Mouse (Mus musculus) hindbrain, embryonic 16.5 days (tissue): ENCODE data around the gene Rai1. TPM values are rescaled to one million over a fixed set of nuclear protein-coding genes. Genes with fewer than 3 reads are reported as not detected.

ENCODE experiments used
- ATAC-seq: fragments of 200-750 bp; cut with Nextera tagmentation; 2 replicates; pipeline ENCODE4 v1.8.0; 2017; ENCODE audit warnings: moderate TSS enrichment, moderate library complexity
- H3K27ac ChIP-seq: fragments of 300-500 bp; sonication (generic); 2 replicates; pipeline ENCODE4 v1.5.1; 2014; ENCODE audit warnings: low read depth, mild to moderate bottlenecking, control low read depth, low read length, moderate library complexity
- H3K27me3 ChIP-seq: fragments of 300-500 bp; sonication (generic); replicated peaks from 2 replicates; pipeline ENCODE4 v1.6.1; 2014; ENCODE audit warnings: low read length; ENCODE audit not compliant: control insufficient read depth, insufficient read depth
- H3K36me3 ChIP-seq: fragments of 300-500 bp; sonication (generic); 2 replicates; pipeline ENCODE4 v1.6.1; 2014; ENCODE audit warnings: mild to moderate bottlenecking, low read length, moderate library complexity, mixed read lengths; ENCODE audit not compliant: control insufficient read depth, insufficient read depth
- H3K4me1 ChIP-seq: fragments of 300-500 bp; sonication (generic); 2 replicates; pipeline ENCODE4 v1.6.1; 2014; ENCODE audit warnings: low read depth, low read length; ENCODE audit not compliant: control insufficient read depth, insufficient read depth
- H3K4me2 ChIP-seq: fragments of 300-500 bp; sonication (generic); 2 replicates; pipeline ENCODE4 v1.6.1; 2014; ENCODE audit warnings: mild to moderate bottlenecking, low read length, control low read depth, moderate library complexity
- H3K4me3 ChIP-seq: fragments of 300-500 bp; sonication (generic); 2 replicates; pipeline ENCODE4 v1.5.1; 2014; ENCODE audit warnings: mild to moderate bottlenecking, low read length, control low read depth, moderate library complexity
- H3K9ac ChIP-seq: fragments of 300-500 bp; sonication (generic); 2 replicates; pipeline ENCODE4 v1.6.1; 2014; ENCODE audit warnings: low read depth, mild to moderate bottlenecking, control low read depth, low read length, moderate library complexity
- H3K9me3 ChIP-seq: fragments of 300-500 bp; sonication (generic); 2 replicates; pipeline ENCODE4 v1.6.1; 2014; ENCODE audit warnings: mild to moderate bottlenecking, low read length, moderate library complexity; ENCODE audit not compliant: control insufficient read depth
- WGBS: fragments of 180-500 bp; shearing (Covaris S2); extraction: QIAGEN DNeasy Blood & Tissue Kit; methylation state at CpG from one replicate; pipeline ENCODE4 v1.1.7; 2014; 5-methylcytosine and 5-hydroxymethylcytosine counted together
- polyA plus RNA-seq: library from polyadenylated mRNA; unstranded; fragments of >200 nt; fragmentation: Nextera tagmentation; extraction: Ambion mirVana; gene quantifications from 2 replicates; pipeline ENCODE4 v1.2.1, GENCODE M21; 2015

The Rai1 gene
- polyA plus RNA-seq, result 24.3 and 28.0 TPM in 2 replicates

GRCm38 (mm10) chr11:60104810-60105592, at the start of gene Rai1:
Rai1 (plus strand) TSS chr11:60105013.
- H3K4me3 ChIP-seq, result peak within 1 kb of the TSS; percentile 98
- no peaks in the 10 kb centered on the region for H3K27me3 ChIP-seq
- peak within 1 kb of the TSS; percentile 91 for H3K4me2 ChIP-seq
- H3K27ac ChIP-seq, result peak within 1 kb of the TSS; percentile 98
- WGBS, result under 1% methylated on average over 73 of the region's 105 CpGs
- ATAC-seq, result peak; percentile 84
- no peaks in the 10 kb centered on the region for H3K36me3 ChIP-seq
- no peaks in the 10 kb centered on the region for H3K9me3 ChIP-seq
- peak within 1 kb of the TSS; percentile 100 for H3K9ac ChIP-seq
- peaks cover 35% of the 10 kb centered on the region for H3K4me1 ChIP-seq

- H3K9ac ChIP-seq, result no peak overlapping the region
- no peak overlapping the region for H3K27ac ChIP-seq
- no peaks in the 10 kb centered on the region for H3K9me3 ChIP-seq
- no peak overlapping the region for H3K4me3 ChIP-seq
- H3K27me3 ChIP-seq, result no peaks in the 10 kb centered on the region; the same call in 1 of the 2 replicates
- H3K4me2 ChIP-seq, result no peak overlapping the region
- H3K36me3 ChIP-seq, result no peaks in the 10 kb centered on the region
- ATAC-seq, result no peak
- 83% methylated on average over 6 of the region's 6 CpGs for WGBS
- no peaks in the 10 kb centered on the region for H3K4me1 ChIP-seq
These were observed 48.3 kb upstream of the Rai1 start for GRCm38 (mm10) chr11:60056520-60056919.

- 66% methylated on average over 2 of the region's 2 CpGs for WGBS
- Histone ChIP-seq H3K27ac (no peak overlapping the region), H3K9ac (no peak overlapping the region), H3K4me1 (no peaks in the 10 kb centered on the region), H3K4me3 (no peak overlapping the region), H3K36me3 (no peaks in the 10 kb centered on the region), H3K27me3 (no peaks in the 10 kb centered on the region), H3K4me2 (no peak overlapping the region), H3K9me3 (no peaks in the 10 kb centered on the region)
- ATAC-seq, result no peak
These were observed 46.8 kb upstream of the Rai1 start for GRCm38 (mm10) chr11:60057987-60058386.

GRCm38 (mm10) chr11:60058441-60058840, 46.4 kb upstream of the Rai1 start:
- no peak overlapping the region for H3K4me3 ChIP-seq
- no peak for ATAC-seq
- no peaks in the 10 kb centered on the region for H3K27me3 ChIP-seq
- H3K9me3 ChIP-seq, result no peaks in the 10 kb centered on the region
- 80% methylated on average over 10 of the region's 10 CpGs for WGBS
- no peaks in the 10 kb centered on the region for H3K36me3 ChIP-seq
- no peaks in the 10 kb centered on the region for H3K4me1 ChIP-seq
- H3K27ac ChIP-seq, result no peak overlapping the region
- no peak overlapping the region for H3K4me2 ChIP-seq
- H3K9ac ChIP-seq, result no peak overlapping the region

- no peaks in the 10 kb centered on the region for H3K4me1 ChIP-seq
- H3K36me3 ChIP-seq, result no peaks in the 10 kb centered on the region
- H3K9ac ChIP-seq, result no peak overlapping the region
- H3K9me3 ChIP-seq, result no peaks in the 10 kb centered on the region
- no peak for ATAC-seq
- WGBS, result 96% methylated on average over 2 of the region's 2 CpGs
- no peaks in the 10 kb centered on the region for H3K27me3 ChIP-seq
- H3K4me2 ChIP-seq, result no peak overlapping the region
- H3K4me3 ChIP-seq, result no peak overlapping the region
- H3K27ac ChIP-seq, result no peak overlapping the region
These were observed 44.8 kb upstream of the Rai1 start for GRCm38 (mm10) chr11:60060026-60060425.

- WGBS, result 77% methylated on average over 4 of the region's 4 CpGs
- no peak for ATAC-seq
These were observed 43.3 kb upstream of the Rai1 start for GRCm38 (mm10) chr11:60061504-60062006.

GRCm38 (mm10) chr11:60065267-60065666, 39.5 kb upstream of the Rai1 start:
- Histone ChIP-seq H3K4me2 (no peak overlapping the region), H3K9me3 (no peaks in the 10 kb centered on the region), H3K27ac (no peak overlapping the region), H3K4me3 (no peak overlapping the region), H3K27me3 (no peaks in the 10 kb centered on the region), H3K9ac (no peak overlapping the region), H3K4me1 (no peaks in the 10 kb centered on the region), H3K36me3 (no peaks in the 10 kb centered on the region)
- 81% methylated on average over 1 of the region's 1 CpGs for WGBS
- no peak for ATAC-seq

More at GRCm38 (mm10) chr11:60061504-60062006, 43.3 kb upstream of the Rai1 start:
- Histone ChIP-seq H3K36me3 (no peaks in the 10 kb centered on the region), H3K9ac (no peak overlapping the region), H3K27me3 (no peaks in the 10 kb centered on the region), H3K4me1 (no peaks in the 10 kb centered on the region), H3K4me2 (no peak overlapping the region), H3K4me3 (no peak overlapping the region), H3K9me3 (no peaks in the 10 kb centered on the region), H3K27ac (no peak overlapping the region)

GRCm38 (mm10) chr11:60067646-60068045, 37.2 kb upstream of the Rai1 start:
- Histone ChIP-seq H3K9ac (no peak overlapping the region), H3K4me2 (no peak overlapping the region), H3K27me3 (no peaks in the 10 kb centered on the region), H3K4me3 (no peak overlapping the region), H3K9me3 (no peaks in the 10 kb centered on the region), H3K27ac (no peak overlapping the region), H3K36me3 (no peaks in the 10 kb centered on the region), H3K4me1 (no peaks in the 10 kb centered on the region)
- ATAC-seq, result no peak
- WGBS, result 89% methylated on average over 4 of the region's 4 CpGs

GRCm38 (mm10) chr11:60068631-60069030, 36.2 kb upstream of the Rai1 start:
- H3K27me3 ChIP-seq, result no peaks in the 10 kb centered on the region
- no peaks in the 10 kb centered on the region for H3K36me3 ChIP-seq
- no peak overlapping the region for H3K4me2 ChIP-seq
- no peak overlapping the region for H3K27ac ChIP-seq
- H3K9me3 ChIP-seq, result no peaks in the 10 kb centered on the region
- no peak overlapping the region for H3K4me3 ChIP-seq
- H3K4me1 ChIP-seq, result no peaks in the 10 kb centered on the region
- ATAC-seq, result no peak
- no peak overlapping the region for H3K9ac ChIP-seq
